Mouse (Mus musculus) liver, adult 2 months (tissue): ENCODE results near the gene Hist1h3i. TPM values are rescaled to one million over a fixed set of nuclear protein-coding genes. Genes with fewer than 3 reads are reported as not detected.
"Not testable (repeated sequence)": the region's sequence is repeated elsewhere in the genome, so short reads cannot be mapped to it uniquely, and the experiment has no call there.

Experiments used
- DNase-seq: peaks from one replicate; pipeline ENCODE4 v3.0.0-alpha.2; 2011; ENCODE audit warnings: low read depth, low spot score; ENCODE audit errors: extremely low read depth
- H3K27ac ChIP-seq: fragments of 200-500 bp; replicated peaks from 2 replicates; pipeline ENCODE4 v1.5.1; 2012; ENCODE audit warnings: low read depth, mild to moderate bottlenecking, control low read depth, inconsistent platforms, low read length; ENCODE audit not compliant: insufficient read depth
- H3K27me3 ChIP-seq: fragments of 200-500 bp; 2 replicates; pipeline ENCODE4 v1.6.1; 2012; ENCODE audit warnings: mild to moderate bottlenecking, moderate library complexity, low read length, inconsistent platforms; ENCODE audit not compliant: control insufficient read depth, insufficient read depth
- H3K36me3 ChIP-seq: fragments of 200-500 bp; 2 replicates; pipeline ENCODE4 v1.6.1; 2012; ENCODE audit warnings: low read length, inconsistent platforms; ENCODE audit not compliant: control insufficient read depth, insufficient read depth
- H3K4me1 ChIP-seq: fragments of 200-500 bp; 2 replicates; pipeline ENCODE4 v1.6.1; 2011; ENCODE audit warnings: low read length; ENCODE audit not compliant: control insufficient read depth, insufficient read depth
- H3K4me3 ChIP-seq: fragments of 200-500 bp; 2 replicates; pipeline ENCODE4 v1.5.1; 2011; ENCODE audit warnings: low read depth, mild to moderate bottlenecking, control low read depth, low read length, moderate library complexity; ENCODE audit not compliant: insufficient read depth
- H3K79me2 ChIP-seq: fragments of 200-500 bp; 2 replicates; pipeline ENCODE4 v1.6.1; 2012; ENCODE audit warnings: inconsistent platforms, mild to moderate bottlenecking, low read length, moderate library complexity; ENCODE audit not compliant: control insufficient read depth, insufficient read depth
- H3K9ac ChIP-seq: fragments of 200-500 bp; 2 replicates; pipeline ENCODE4 v1.6.1; 2012; ENCODE audit warnings: low read depth, mild to moderate bottlenecking, control low read depth, inconsistent platforms, low read length
- CTCF ChIP-seq: fragments of 200-500 bp; IDR thresholded peaks from 2 replicates; pipeline ENCODE4 v1.5.1; 2011; ENCODE audit warnings: low read depth, low read length, control low read depth
- POLR2A ChIP-seq: fragments of 200-500 bp; IDR thresholded peaks from 2 replicates; pipeline ENCODE4 v1.6.1; 2011; ENCODE audit warnings: low read length, control low read depth; ENCODE audit not compliant: insufficient read depth; ENCODE audit errors: extremely low read depth
- WGBS: fragments of 180-500 bp; shearing (Covaris S2); methylation state at CpG from one replicate; pipeline ENCODE4 v1.1.7; 2018; 5-methylcytosine and 5-hydroxymethylcytosine counted together
- polyA plus RNA-seq: library from polyadenylated mRNA; depleted of rRNA; stranded (reverse); fragments of >200 nt; gene quantifications from 2 replicates; pipeline ENCODE4 v1.2.3, GENCODE M21; 2012; rRNA removed
- total RNA-seq: library from RNA; depleted of rRNA; stranded (reverse); fragments of >200 nt; gene quantifications from 2 replicates; pipeline ENCODE4 v1.2.3, GENCODE M21; 2014; rRNA removed

The Hist1h3i gene
- total and polyA plus RNA-seq, 2 experiments = 4.1 to 26.6 TPM

DNA sequence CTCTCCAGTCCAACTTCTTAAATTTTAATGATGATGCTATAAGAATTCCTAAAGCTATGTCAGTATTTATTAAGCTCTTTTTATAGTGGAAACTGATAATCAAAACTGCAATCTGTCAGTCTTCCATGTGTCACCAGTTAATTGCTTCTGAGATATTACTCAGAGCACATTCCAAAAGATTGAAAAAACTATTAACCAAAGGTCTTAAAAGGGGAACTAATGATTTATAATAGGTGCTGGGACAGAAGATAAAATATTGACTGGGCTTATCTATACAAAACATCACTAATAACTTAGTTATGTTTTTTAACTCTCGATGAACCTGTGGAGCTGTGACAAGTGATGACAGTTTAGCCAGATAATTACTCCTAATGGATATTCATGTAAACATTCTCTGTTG is 38.2 kb downstream of the Hist1h3i start:
- H3K27ac ChIP-seq = no peak overlapping the region
- no peak for DNase-seq
- no peak for TF ChIP-seq CTCF
- TF ChIP-seq POLR2A = no peak
- no peaks in the 10 kb centered on the region for H3K27me3 ChIP-seq
- H3K9ac ChIP-seq = no peak overlapping the region
- no peaks in the 10 kb centered on the region; the same call in 1 of the 2 replicates for H3K79me2 ChIP-seq
- H3K36me3 ChIP-seq = peaks cover 2% of the 10 kb centered on the region; the same call in 1 of the 2 replicates
- WGBS = 84% methylated on average over 1 of the region's 1 CpGs
- H3K4me1 ChIP-seq = peaks cover 3% of the 10 kb centered on the region
- H3K4me3 ChIP-seq = no peak overlapping the region

DNA sequence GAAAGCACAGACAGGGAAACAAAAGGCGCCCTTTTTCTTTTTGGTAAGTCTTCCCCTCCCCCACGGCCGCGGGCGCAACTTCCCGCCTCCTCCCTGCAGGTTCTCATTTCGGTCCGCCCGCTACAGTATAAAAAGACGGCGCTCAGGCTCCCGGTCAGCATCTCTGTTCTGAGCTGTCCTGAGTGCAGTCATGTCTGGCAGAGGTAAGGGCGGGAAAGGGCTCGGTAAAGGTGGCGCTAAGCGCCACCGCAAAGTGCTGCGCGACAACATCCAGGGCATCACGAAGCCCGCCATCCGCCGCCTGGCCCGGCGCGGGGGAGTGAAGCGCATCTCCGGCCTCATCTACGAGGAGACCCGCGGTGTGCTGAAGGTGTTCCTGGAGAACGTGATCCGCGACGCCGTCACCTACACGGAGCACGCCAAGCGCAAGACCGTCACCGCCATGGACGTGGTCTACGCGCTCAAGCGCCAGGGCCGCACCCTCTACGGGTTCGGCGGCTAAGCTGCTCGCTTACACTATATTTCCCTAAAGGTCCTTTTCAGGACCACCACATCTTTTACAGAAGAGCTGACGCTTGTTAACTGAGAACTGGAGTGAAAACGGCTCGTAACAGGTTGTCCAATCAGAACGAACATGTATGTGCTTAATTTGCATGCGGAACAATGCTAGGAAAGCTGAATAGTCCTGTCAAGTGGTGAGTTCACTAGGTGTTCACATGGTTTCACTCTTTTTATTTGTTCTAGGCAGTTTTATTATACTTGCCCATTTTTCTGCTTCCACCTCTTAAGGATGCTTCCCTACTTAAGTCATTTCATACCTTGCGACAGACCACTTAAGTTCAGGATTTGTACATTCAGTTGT is 48.0 kb downstream of the Hist1h3i start, which contains the start of gene Hist1h4j:
Hist1h4j (plus strand) TSS at position 159 of the 862 bp plus-strand sequence.
- Histone ChIP-seq H3K4me3 (peak within 1 kb of the TSS; percentile 93), H3K9ac (peak within 1 kb of the TSS; percentile 57), H3K27ac (0 out of 2 replicates have a peak within 1 kb of the TSS, but pooled peaks have one; percentile 12)
- not testable (repeated sequence) for H3K79me2 ChIP-seq, H3K36me3 ChIP-seq, H3K27me3 ChIP-seq, H3K4me1 ChIP-seq
- DNase-seq = peak; percentile 38
- TF ChIP-seq POLR2A = peak; percentile 70
- 2% methylated on average over 47 of the region's 56 CpGs for WGBS

DNA sequence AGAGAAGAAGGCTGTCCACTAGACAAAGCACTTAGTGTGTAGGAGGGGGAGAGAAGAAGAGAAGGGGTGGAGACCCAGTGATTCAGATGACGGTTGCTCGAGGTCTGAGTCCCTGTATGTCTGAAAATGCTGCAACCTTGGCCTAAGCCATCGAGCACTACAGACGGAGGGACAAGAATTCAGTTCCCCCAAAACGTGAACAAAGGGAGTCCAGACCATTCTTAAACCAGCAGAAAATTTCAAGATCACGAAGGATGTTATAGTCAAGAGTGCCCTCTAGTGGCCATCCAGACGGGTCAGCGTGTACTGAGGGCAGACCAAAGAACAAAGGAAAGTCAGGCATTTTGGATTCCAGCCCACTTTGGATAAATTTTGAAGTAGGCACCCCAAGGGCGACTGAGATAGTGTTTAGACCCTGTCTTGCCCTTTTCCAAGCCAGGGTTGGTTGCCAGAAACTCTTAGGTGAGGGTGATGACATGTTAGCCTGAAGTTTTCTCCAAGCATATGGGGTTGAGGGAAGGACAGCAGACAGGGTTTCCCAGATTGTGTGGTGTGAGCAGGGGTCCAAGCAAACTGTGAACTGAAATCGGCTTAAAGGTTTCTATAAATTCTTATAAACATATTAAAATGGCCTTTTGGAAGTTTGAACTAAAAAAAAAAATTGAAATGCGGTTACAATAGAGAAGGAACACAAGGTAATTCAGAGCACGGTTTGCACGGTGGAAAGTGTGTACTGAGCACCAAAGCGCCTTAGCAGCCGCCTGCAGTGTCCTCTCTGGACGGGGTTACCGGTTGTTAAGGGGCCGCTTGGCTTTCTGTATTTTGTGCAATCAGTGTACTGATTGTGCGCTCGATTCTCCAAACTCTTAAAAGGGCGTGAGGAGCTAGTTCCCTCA is 48.9 kb downstream of the Hist1h3i start:
- 2% methylated on average over 21 of the region's 21 CpGs for WGBS
- Histone ChIP-seq H3K9ac (peak overlapping the region; percentile 29; the same call in 1 of the 2 replicates), H3K27ac (0 out of 2 replicates have a peak overlapping the region, but pooled peaks have one; percentile 12), H3K4me3 (peak overlapping the region; percentile 93), H3K27me3 (no peaks in the 10 kb centered on the region), H3K4me1 (peaks cover 7% of the 10 kb centered on the region), H3K36me3 (no peaks in the 10 kb centered on the region), H3K79me2 (no peaks in the 10 kb centered on the region)
- TF ChIP-seq POLR2A (no peak), CTCF (peak; percentile 66; the same call in 1 of the 2 replicates)
- DNase-seq = peak; percentile 73

DNA sequence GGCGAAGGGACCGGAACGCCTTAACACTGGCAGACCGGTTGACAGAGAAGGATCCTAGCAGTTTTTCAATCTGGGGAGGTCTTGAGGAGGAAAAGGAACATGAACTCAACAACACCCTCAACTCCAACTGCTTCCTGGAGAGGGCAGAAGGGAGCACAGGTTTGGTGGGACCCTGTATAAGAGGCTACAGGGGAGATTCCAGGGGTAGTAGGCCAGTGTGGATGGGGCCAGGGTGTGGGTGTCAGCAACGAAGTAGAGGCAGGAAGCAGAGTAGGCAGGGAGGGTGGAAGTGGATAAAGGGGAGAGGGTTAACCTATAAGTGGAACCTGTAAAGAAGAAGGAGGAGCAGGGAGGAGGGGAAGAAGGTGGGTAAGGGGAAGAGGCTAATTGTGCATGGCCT is 49.7 kb downstream of the Hist1h3i start:
- H3K27me3 ChIP-seq = no peaks in the 10 kb centered on the region
- no peaks in the 10 kb centered on the region for H3K36me3 ChIP-seq
- H3K4me3 ChIP-seq = no peak overlapping the region
- H3K27ac ChIP-seq = no peak overlapping the region
- H3K4me1 ChIP-seq = peaks cover 7% of the 10 kb centered on the region
- WGBS = 85% methylated on average over 5 of the region's 5 CpGs
- no peak overlapping the region for H3K9ac ChIP-seq
- no peaks in the 10 kb centered on the region for H3K79me2 ChIP-seq
- TF ChIP-seq CTCF = no peak
- DNase-seq = no peak

Other genes with a start within 250 kb of the Hist1h3i start
- not detected in 2 replicates for gene Olfr1366, start 240.6 kb downstream of the Hist1h3i start, total RNA-seq
- gene Olfr1366, start 240.6 kb downstream of the Hist1h3i start, polyA plus RNA-seq = not detected in 2 replicates
- not detected in 2 replicates for gene Olfr1535, start 223.5 kb downstream of the Hist1h3i start, total RNA-seq
- gene Olfr1535, start 223.5 kb downstream of the Hist1h3i start, polyA plus RNA-seq = not detected in 2 replicates
- gene Olfr1364, start 201.6 kb downstream of the Hist1h3i start, total RNA-seq = not detected in 2 replicates
- gene Olfr1364, start 201.6 kb downstream of the Hist1h3i start, polyA plus RNA-seq = not detected in 2 replicates
- gene Olfr1362, start 169.3 kb downstream of the Hist1h3i start, total RNA-seq = not detected in 2 replicates
- gene Olfr1362, start 169.3 kb downstream of the Hist1h3i start, polyA plus RNA-seq = not detected in 2 replicates
- not detected in 2 replicates for gene Olfr11, start 140.9 kb downstream of the Hist1h3i start, total RNA-seq
- not detected in 2 replicates for gene Olfr11, start 140.9 kb downstream of the Hist1h3i start, polyA plus RNA-seq
- gene Olfr1361, start 120.0 kb downstream of the Hist1h3i start, total RNA-seq = not detected in 2 replicates
- gene Olfr1361, start 120.0 kb downstream of the Hist1h3i start, polyA plus RNA-seq = not detected in 2 replicates
- gene Olfr1360, start 106.0 kb downstream of the Hist1h3i start, total RNA-seq = not detected in 2 replicates
- not detected in 2 replicates for gene Olfr1360, start 106.0 kb downstream of the Hist1h3i start, polyA plus RNA-seq
- gene Olfr1359, start 85.3 kb downstream of the Hist1h3i start, total RNA-seq = not detected in 2 replicates
- gene Olfr1359, start 85.3 kb downstream of the Hist1h3i start, polyA plus RNA-seq = not detected in 2 replicates
- 1.4 and 1.5 TPM in 2 replicates for gene Hist1h2bl, start 67.2 kb downstream of the Hist1h3i start, total RNA-seq
- 0.90 TPM in 1 of 2 replicates, not detected in the other for gene Hist1h2bl, start 67.2 kb downstream of the Hist1h3i start, polyA plus RNA-seq
- gene Hist1h2ai, start 66.9 kb downstream of the Hist1h3i start, total RNA-seq = 8.9 and 10.2 TPM in 2 replicates
- 0.64 and 1.6 TPM in 2 replicates for gene Hist1h2ai, start 66.9 kb downstream of the Hist1h3i start, polyA plus RNA-seq
- 24.2 and 48.6 TPM in 2 replicates for gene Hist1h3h, start 65.7 kb downstream of the Hist1h3i start, total RNA-seq
- gene Hist1h3h, start 65.7 kb downstream of the Hist1h3i start, polyA plus RNA-seq = 1.8 TPM in 1 of 2 replicates, not detected in the other
- gene Hist1h2bm, start 61.3 kb downstream of the Hist1h3i start, total RNA-seq = 2.8 and 7.2 TPM in 2 replicates
- not detected in 2 replicates for gene Hist1h2bm, start 61.3 kb downstream of the Hist1h3i start, polyA plus RNA-seq
- 21.5 and 24.9 TPM in 2 replicates for gene Hist1h4j, start 48.3 kb downstream of the Hist1h3i start, total RNA-seq
- 0.31 and 1.1 TPM in 2 replicates for gene Hist1h4j, start 48.3 kb downstream of the Hist1h3i start, polyA plus RNA-seq
- gene Hist1h4k, start 32.9 kb downstream of the Hist1h3i start, total RNA-seq = 41.2 and 45.6 TPM in 2 replicates
- 3.6 and 8.6 TPM in 2 replicates for gene Hist1h4k, start 32.9 kb downstream of the Hist1h3i start, polyA plus RNA-seq
- gene Hist1h2ak, start 29.5 kb downstream of the Hist1h3i start, total RNA-seq = 3.3 and 6.0 TPM in 2 replicates
- gene Hist1h2ak, start 29.5 kb downstream of the Hist1h3i start, polyA plus RNA-seq = 0.47 TPM in 1 of 2 replicates, not detected in the other
- 4.6 and 10.8 TPM in 2 replicates for gene Hist1h2bn, start 29.2 kb downstream of the Hist1h3i start, total RNA-seq
- gene Hist1h2bn, start 29.2 kb downstream of the Hist1h3i start, polyA plus RNA-seq = not detected in 2 replicates
- gene Hist1h1b, start 2.7 kb downstream of the Hist1h3i start, total RNA-seq = 3.5 and 4.5 TPM in 2 replicates
- gene Hist1h1b, start 2.7 kb downstream of the Hist1h3i start, polyA plus RNA-seq = 0.35 TPM in 1 of 2 replicates, not detected in the other
- 7.3 and 8.7 TPM in 2 replicates for gene Hist1h2an, start 3.8 kb upstream of the Hist1h3i start, total RNA-seq
- gene Hist1h2an, start 3.8 kb upstream of the Hist1h3i start, polyA plus RNA-seq = not detected in 2 replicates
- 0.40 and 0.74 TPM in 2 replicates for gene Hist1h2bp, start 4.1 kb upstream of the Hist1h3i start, total RNA-seq
- gene Hist1h2bp, start 4.1 kb upstream of the Hist1h3i start, polyA plus RNA-seq = not detected in 2 replicates
- 2.1 and 4.9 TPM in 2 replicates for gene Hist1h2bq, start 26.8 kb upstream of the Hist1h3i start, total RNA-seq
- gene Hist1h2bq, start 26.8 kb upstream of the Hist1h3i start, polyA plus RNA-seq = 1.2 and 11.7 TPM in 2 replicates
- gene Hist1h2ao, start 27.1 kb upstream of the Hist1h3i start, total RNA-seq = 0.55 TPM in 1 of 2 replicates, not detected in the other
- gene Hist1h2ao, start 27.1 kb upstream of the Hist1h3i start, polyA plus RNA-seq = not detected in 2 replicates
- 0.60 and 0.74 TPM in 2 replicates for gene Hist1h4m, start 28.4 kb upstream of the Hist1h3i start, total RNA-seq
- not detected in 2 replicates for gene Hist1h4m, start 28.4 kb upstream of the Hist1h3i start, polyA plus RNA-seq
- 336 and 466 TPM in 2 replicates for gene Hist1h4n, start 48.8 kb upstream of the Hist1h3i start, total RNA-seq
- 4.5 and 8.5 TPM in 2 replicates for gene Hist1h4n, start 48.8 kb upstream of the Hist1h3i start, polyA plus RNA-seq
- 37.4 and 51.8 TPM in 2 replicates for gene Hist1h2ap, start 50.1 kb upstream of the Hist1h3i start, total RNA-seq
- gene Hist1h2ap, start 50.1 kb upstream of the Hist1h3i start, polyA plus RNA-seq = 6.3 and 14.0 TPM in 2 replicates
- 0.65 and 1.3 TPM in 2 replicates for gene Hist1h2br, start 50.4 kb upstream of the Hist1h3i start, total RNA-seq
- gene Hist1h2br, start 50.4 kb upstream of the Hist1h3i start, polyA plus RNA-seq = 1.0 and 11.9 TPM in 2 replicates
- 0.18 and 0.60 TPM in 2 replicates for gene Zfp184, start 161.7 kb upstream of the Hist1h3i start, total RNA-seq
- gene Zfp184, start 161.7 kb upstream of the Hist1h3i start, polyA plus RNA-seq = 0.07 and 0.11 TPM in 2 replicates
- not detected in 2 replicates for gene Pom121l2, start 197.8 kb upstream of the Hist1h3i start, total RNA-seq
- gene Pom121l2, start 197.8 kb upstream of the Hist1h3i start, polyA plus RNA-seq = not detected in 2 replicates
- gene Prss16, start 226.4 kb upstream of the Hist1h3i start, total RNA-seq = not detected in 2 replicates
- gene Prss16, start 226.4 kb upstream of the Hist1h3i start, polyA plus RNA-seq = 0.12 TPM in 1 of 2 replicates, not detected in the other